Mouse (Mus musculus) cerebellum, adult 11-12 months (tissue): ENCODE measurements around the gene Sgk1.
A peak's percentile ranks its signal among the peaks of the same experiment; 100 is the strongest.

Experiments used
- DNase-seq: peaks from one replicate; pipeline ENCODE4 v3.0.0; 2022

Sgk1 gene

GRCm38 (mm10) chr10:22004763-22005162, 122.8 kb downstream of the Sgk1 start:
- no peak for DNase-seq

DNA sequence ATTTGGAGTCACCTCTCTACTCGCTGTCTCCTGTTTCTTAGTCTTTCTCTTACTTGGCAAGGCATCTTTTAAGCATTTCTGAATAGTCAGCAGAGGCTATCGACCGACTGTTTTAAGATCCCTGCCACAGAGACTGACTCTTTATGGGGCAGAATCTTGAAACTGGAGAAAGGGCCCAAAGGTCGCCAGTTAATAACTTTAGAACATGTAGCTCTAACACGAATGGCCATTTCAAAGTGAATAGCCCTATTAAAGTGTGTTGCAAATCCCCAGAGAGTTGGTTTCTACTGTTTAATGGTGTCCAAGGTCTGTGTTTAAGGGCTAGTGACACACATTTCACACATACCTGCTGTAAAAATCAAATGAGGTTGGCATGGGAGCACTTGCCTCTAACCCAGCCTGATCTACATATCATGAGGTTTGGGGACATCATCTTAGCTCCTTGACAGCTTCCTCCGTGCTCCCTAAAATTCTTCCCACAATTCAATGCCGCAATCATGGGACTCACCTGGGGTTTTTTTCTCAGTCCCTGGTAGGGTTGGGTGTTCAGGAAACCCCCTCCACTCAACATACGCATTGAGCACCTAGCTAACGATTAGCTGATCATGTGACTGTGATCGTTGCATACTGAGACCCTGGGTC, 125.3 kb downstream of the Sgk1 start:
- DNase-seq, result no peak

DNA sequence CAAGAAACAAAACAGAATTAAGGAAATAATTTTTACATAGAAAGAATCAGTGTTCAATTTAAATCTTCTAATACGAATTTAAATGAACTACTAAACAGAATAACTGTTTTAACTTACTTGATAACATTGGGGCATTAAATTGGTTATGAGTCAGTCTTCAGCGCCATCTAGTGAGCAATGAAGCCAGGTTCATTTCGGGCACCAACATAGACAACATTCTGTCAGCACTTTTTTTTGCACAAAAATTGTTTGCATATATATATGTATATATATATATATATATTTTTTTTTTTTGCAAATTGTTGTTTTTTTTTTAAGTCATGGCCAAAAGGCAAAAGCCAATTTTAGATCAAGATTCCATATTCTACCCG, 125.8 kb downstream of the Sgk1 start:
- DNase-seq, result no peak

- DNase-seq, result peak; percentile 51
Measured at GRCm38 (mm10) chr10:22010088-22010818, 128.3 kb downstream of the Sgk1 start.

GRCm38 (mm10) chr10:22017469-22018159, 135.6 kb downstream of the Sgk1 start:
- DNase-seq, result no peak

DNA sequence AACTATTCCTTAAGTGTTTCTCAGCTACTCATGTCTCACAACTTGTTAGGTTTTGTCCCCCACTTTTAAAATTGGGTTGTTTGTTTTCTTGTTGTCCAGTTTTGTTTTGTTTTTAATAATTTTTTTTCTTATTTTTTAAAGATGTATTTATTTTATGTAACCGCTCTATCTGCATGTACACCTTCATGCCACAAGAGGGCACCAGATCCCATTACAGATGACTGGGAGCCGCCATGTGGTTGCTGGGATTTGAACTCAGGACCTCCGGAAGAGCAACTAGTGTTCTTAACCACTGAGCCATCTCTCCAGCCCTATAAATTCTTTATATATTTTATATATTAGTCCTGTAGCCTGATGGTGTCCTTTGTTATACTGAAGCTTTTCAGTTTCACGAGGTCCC, 136.6 kb downstream of the Sgk1 start:
- no peak for DNase-seq

DNA sequence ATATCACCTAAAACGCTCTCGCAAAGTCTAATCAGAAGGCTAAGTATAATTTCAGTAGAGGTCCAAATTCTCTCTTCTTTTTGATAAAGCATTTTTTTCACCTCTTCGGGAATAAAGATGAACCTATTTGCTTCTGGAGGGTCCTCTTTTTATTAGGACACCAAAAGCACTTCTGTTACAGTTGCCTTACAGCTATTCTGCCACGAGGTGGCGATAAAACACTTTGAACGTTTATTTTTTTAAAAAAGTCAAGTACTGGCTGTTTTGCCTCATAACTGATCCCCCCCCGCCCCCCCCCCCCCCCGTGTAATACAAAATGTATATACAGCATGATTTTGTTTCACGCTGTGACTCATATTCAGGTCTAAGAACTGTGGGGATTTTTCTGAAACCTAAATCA, 152.3 kb downstream of the Sgk1 start:
- no peak for DNase-seq

DNA sequence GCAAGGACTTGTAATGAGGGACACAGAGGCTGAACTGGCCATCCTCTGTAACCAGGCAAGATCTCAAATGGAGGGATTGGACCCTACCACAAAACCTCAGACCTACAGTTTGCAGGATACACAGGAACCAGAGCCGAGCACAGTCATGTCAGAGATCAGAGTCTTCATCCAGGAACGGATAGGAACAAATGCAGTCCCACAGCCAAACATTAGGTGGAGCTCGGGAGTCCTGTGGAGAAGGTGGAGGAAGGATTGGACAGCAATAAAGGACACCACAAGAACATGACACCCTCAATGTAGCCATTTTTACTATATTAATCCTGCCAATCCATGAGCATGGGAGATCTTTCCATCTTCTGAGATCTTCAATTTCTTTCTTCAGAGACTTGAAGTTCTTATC, 154.3 kb downstream of the Sgk1 start:
- peak; percentile 21 for DNase-seq
